Mouse (Mus musculus): ENCODE measurements around the gene Unc80. TPM values are rescaled to one million over a fixed set of nuclear protein-coding genes. Genes with fewer than 3 reads are reported as not detected.

The Unc80 gene
- polyA plus RNA-seq, 2 experiments = 0.10 to 0.36 TPM

- TF ChIP-seq POLR2A (IDR thresholded peaks at IDR 0.05; ENCODE audit: borderline replicate concordance, extremely low read depth, insufficient read depth, insufficient read length) = no peak
- DNase-seq (ENCODE audit: low spot score) (no peak), ATAC-seq (ENCODE audit: low FRiP score, low read depth) (no peak)
- peaks cover 5% of the 10 kb centered on the region for H3K4me1 ChIP-seq (ENCODE audit: control insufficient read depth, insufficient read depth, low read length)
- H3K27me3 ChIP-seq (ENCODE audit: control insufficient read depth, insufficient read depth, low read length) = no peaks in the 10 kb centered on the region
- H3K27ac ChIP-seq (replicated peaks; ENCODE audit: low read depth, low read length) = no peak overlapping the region
- H3K9me3 ChIP-seq (ENCODE audit: control insufficient read depth, low read length) = no peaks in the 10 kb centered on the region
- no peak overlapping the region for H3K4me3 ChIP-seq (replicated peaks; ENCODE audit: low read length)
- 0 out of 2 replicates have a peak overlapping the region, but pooled peaks have one; percentile 3 for H3K4me2 ChIP-seq (replicated peaks; ENCODE audit: low read depth, low read length, severe bottlenecking)
- H3K9ac ChIP-seq (ENCODE audit: low read depth, low read length, severe bottlenecking) = no peak overlapping the region
- H3K36me3 ChIP-seq (ENCODE audit: control insufficient read depth, insufficient read depth, low read length) = peaks cover 8% of the 10 kb centered on the region; the same call in 1 of the 2 replicates
- 90% methylated on average over 4 of the region's 4 CpGs for WGBS
Observed at GRCm38 (mm10) chr1:66702623-66703345, 234.6 kb downstream of the Unc80 start.

GRCm38 (mm10) chr1:66704523-66704922, 236.4 kb downstream of the Unc80 start:
- H3K9ac ChIP-seq (ENCODE audit: low read depth, low read length, severe bottlenecking) = no peak overlapping the region
- no peak for DNase-seq (ENCODE audit: low spot score)
- H3K9me3 ChIP-seq (ENCODE audit: control insufficient read depth, low read length) = no peaks in the 10 kb centered on the region
- TF ChIP-seq POLR2A (IDR thresholded peaks at IDR 0.05; ENCODE audit: borderline replicate concordance, extremely low read depth, insufficient read depth, insufficient read length) = no peak
- H3K4me1 ChIP-seq (ENCODE audit: control insufficient read depth, insufficient read depth, low read length) = peaks cover 5% of the 10 kb centered on the region
- no peak overlapping the region for H3K4me3 ChIP-seq (replicated peaks; ENCODE audit: low read length)
- H3K27me3 ChIP-seq (ENCODE audit: control insufficient read depth, insufficient read depth, low read length) = no peaks in the 10 kb centered on the region
- no peak for ATAC-seq (ENCODE audit: low FRiP score, low read depth)
- H3K27ac ChIP-seq (replicated peaks; ENCODE audit: low read depth, low read length) = no peak overlapping the region
- peaks cover 15% of the 10 kb centered on the region for H3K36me3 ChIP-seq (ENCODE audit: control insufficient read depth, insufficient read depth, low read length)
- H3K4me2 ChIP-seq (replicated peaks; ENCODE audit: low read depth, low read length, severe bottlenecking) = no peak overlapping the region
- 83% methylated on average over 6 of the region's 6 CpGs for WGBS

- DNase-seq (ENCODE audit: low spot score) (no peak), ATAC-seq (ENCODE audit: low FRiP score, low read depth) (no peak)
- Histone ChIP-seq H3K4me3 (replicated peaks; ENCODE audit: low read length) (no peak overlapping the region), H3K4me2 (replicated peaks; ENCODE audit: low read depth, low read length, severe bottlenecking) (no peak overlapping the region), H3K9me3 (ENCODE audit: control insufficient read depth, low read length) (no peaks in the 10 kb centered on the region), H3K4me1 (ENCODE audit: control insufficient read depth, insufficient read depth, low read length) (no peaks in the 10 kb centered on the region), H3K9ac (ENCODE audit: low read depth, low read length, severe bottlenecking) (no peak overlapping the region), H3K36me3 (ENCODE audit: control insufficient read depth, insufficient read depth, low read length) (peaks cover 51% of the 10 kb centered on the region), H3K27me3 (ENCODE audit: control insufficient read depth, insufficient read depth, low read length) (no peaks in the 10 kb centered on the region), H3K27ac (replicated peaks; ENCODE audit: low read depth, low read length) (no peak overlapping the region)
- WGBS = 98% methylated on average over 3 of the region's 3 CpGs
- no peak for TF ChIP-seq POLR2A (IDR thresholded peaks at IDR 0.05; ENCODE audit: borderline replicate concordance, extremely low read depth, insufficient read depth, insufficient read length)
Observed at GRCm38 (mm10) chr1:66712859-66713258, 244.7 kb downstream of the Unc80 start.

- no peaks in the 10 kb centered on the region for H3K27me3 ChIP-seq (ENCODE audit: control insufficient read depth, insufficient read depth, low read length)
- WGBS = 73% methylated on average over 1 of the region's 1 CpGs
- H3K4me3 ChIP-seq (replicated peaks; ENCODE audit: low read length) = no peak overlapping the region
Observed at GRCm38 (mm10) chr1:66730581-66730980, 262.4 kb downstream of the Unc80 start.

More at GRCm38 (mm10) chr1:66730581-66730980, 262.4 kb downstream of the Unc80 start:
- no peak for TF ChIP-seq POLR2A (IDR thresholded peaks at IDR 0.05; ENCODE audit: borderline replicate concordance, extremely low read depth, insufficient read depth, insufficient read length)
- Histone ChIP-seq H3K9me3 (ENCODE audit: control insufficient read depth, low read length) (no peaks in the 10 kb centered on the region), H3K9ac (ENCODE audit: low read depth, low read length, severe bottlenecking) (no peak overlapping the region), H3K4me2 (replicated peaks; ENCODE audit: low read depth, low read length, severe bottlenecking) (no peak overlapping the region), H3K4me1 (ENCODE audit: control insufficient read depth, insufficient read depth, low read length) (no peaks in the 10 kb centered on the region), H3K27ac (replicated peaks; ENCODE audit: low read depth, low read length) (no peak overlapping the region), H3K36me3 (ENCODE audit: control insufficient read depth, insufficient read depth, low read length) (peaks cover 31% of the 10 kb centered on the region)
- DNase-seq (ENCODE audit: low spot score) = no peak
- ATAC-seq (ENCODE audit: low FRiP score, low read depth) = no peak

Other genes starting within 250 kb of the Unc80 start
- 25.1 and 26.9 TPM in 2 replicates for gene Rpe, start 232.5 kb downstream of the Unc80 start, polyA plus RNA-seq (2012; rRNA removed)
- gene Rpe, start 232.5 kb downstream of the Unc80 start, polyA plus RNA-seq (2014; fragmentation: Nextera tagmentation; extraction: Ambion mirVana) = 45.6 and 46.2 TPM in 2 replicates